Mouse (Mus musculus) T-cell, adult 2 months (primary cell): ENCODE results near the gene Spg7.
"Not testable (repeated sequence)": the region's sequence is repeated elsewhere in the genome, so short reads cannot be mapped to it uniquely, and the experiment has no call there.

ENCODE experiments used
- DNase-seq: peaks from one replicate; pipeline ENCODE4 v3.0.0; 2022; ENCODE audit warnings: low spot score

Spg7 gene

GRCm38 (mm10) chr8:123041008-123041773, 21.6 kb upstream of the Spg7 start:
- peak; percentile 86 for DNase-seq

GRCm38 (mm10) chr8:123041774-123042105, 21.0 kb upstream of the Spg7 start:
- DNase-seq, result no peak

GRCm38 (mm10) chr8:123042158-123042973, 20.4 kb upstream of the Spg7 start, which contains the start of gene Ankrd11:
TSS of gene Ankrd11 (minus strand) at chr8:123042277.
- peak; percentile 100 for DNase-seq

GRCm38 (mm10) chr8:123042974-123043625, 19.6 kb upstream of the Spg7 start:
- DNase-seq, result no peak

- no peak for DNase-seq
These were observed 18.8 kb upstream of the Spg7 start for GRCm38 (mm10) chr8:123043941-123044340.

DNA sequence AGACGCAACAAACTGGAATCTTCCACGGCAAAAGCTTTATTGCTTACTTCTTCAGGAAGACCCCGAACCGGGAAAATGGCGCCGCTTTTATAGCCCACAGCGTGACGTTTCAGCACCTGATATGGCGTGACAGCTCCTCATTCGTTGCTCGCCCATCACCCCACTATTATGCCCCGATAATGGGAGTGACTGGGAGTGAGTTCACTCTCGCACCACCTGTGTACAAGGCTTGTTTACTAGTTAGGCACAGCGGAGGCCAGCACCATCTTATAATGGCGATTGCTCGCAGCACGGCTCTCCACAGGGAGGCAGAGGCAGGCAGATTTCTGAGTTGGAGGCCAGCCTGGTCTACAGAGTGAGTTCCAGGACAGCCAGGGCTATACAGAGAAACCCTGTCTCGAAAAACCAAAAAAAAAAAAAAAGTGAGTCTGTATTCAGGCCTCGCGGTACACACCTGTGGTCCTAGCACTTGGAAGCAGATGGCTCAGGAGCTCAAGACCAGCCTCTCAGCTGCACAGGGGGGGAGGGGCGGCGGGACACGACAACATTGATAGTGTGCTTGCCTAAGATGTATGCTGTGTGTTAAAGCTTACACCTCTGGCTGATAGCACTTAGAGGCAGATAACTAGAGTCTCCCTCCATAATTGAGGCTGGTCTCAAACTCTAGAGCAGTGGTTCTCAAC, 17.9 kb upstream of the Spg7 start:
- DNase-seq, result not testable (repeated sequence)

GRCm38 (mm10) chr8:123046706-123047105, 16.0 kb upstream of the Spg7 start:
- no peak for DNase-seq

- DNase-seq, result no peak
These were observed 14.9 kb upstream of the Spg7 start for GRCm38 (mm10) chr8:123047827-123048226.

DNA sequence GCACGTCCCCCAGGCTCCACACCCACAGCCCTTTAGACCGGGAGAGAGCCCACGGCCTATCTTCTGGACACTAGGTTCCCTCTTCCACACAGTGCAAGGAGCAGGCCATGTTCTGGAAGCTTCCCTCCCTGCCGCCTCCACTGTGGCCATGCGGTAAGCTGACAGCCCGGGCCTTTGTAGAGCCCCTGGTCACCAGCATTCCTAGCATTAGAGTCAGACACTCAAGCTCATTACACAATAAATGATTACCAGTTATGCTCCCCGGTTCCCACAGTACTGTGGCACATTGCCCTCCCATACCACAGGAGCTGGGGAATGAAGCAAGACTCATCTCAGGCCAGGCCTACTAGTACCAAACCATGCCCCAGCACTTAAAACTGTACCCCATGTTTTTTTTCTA, 14.3 kb upstream of the Spg7 start:
- DNase-seq, result no peak

DNA sequence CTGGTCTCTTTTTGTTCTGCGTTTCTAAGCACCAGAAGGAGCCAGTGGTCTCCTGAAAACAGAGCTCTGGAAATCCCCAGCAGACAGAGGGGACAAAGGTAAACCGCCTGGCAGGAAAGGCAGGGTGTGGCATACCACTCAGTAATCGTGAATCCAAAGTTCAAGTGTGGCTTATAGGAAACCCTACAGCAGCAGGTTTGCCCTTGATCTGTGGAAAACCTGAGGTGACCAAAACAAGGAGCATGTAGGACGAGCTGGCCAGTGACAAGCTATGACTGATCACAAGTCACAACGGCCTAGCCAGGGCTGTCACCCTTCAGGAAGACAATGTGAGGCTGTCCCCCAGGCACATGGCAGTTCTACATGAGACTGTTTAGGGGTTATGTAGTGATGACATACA, 11.3 kb upstream of the Spg7 start:
- DNase-seq, result peak; percentile 69

GRCm38 (mm10) chr8:123064072-123064471, 1.3 kb downstream of the Spg7 start:
- DNase-seq, result no peak

DNA sequence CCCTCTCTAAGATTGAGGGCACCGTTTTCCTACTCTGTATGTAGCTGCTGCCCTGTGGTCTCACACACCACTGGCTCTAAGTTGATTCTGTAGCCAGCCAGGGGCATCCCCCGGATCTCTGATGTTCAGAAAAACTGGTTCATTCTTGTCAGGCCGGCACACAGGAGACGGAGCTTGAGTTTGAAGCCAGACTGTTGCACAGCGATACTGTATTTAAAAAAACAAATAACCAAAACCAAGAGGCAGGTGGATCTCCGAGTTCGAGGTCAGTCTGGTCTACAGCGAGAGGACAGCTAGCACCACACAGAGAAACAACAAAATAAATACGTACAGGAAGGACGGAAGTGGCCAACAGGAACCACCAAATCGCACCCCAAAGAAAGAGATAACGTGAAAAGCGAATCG, 2.1 kb downstream of the Spg7 start:
- no peak for DNase-seq

DNA sequence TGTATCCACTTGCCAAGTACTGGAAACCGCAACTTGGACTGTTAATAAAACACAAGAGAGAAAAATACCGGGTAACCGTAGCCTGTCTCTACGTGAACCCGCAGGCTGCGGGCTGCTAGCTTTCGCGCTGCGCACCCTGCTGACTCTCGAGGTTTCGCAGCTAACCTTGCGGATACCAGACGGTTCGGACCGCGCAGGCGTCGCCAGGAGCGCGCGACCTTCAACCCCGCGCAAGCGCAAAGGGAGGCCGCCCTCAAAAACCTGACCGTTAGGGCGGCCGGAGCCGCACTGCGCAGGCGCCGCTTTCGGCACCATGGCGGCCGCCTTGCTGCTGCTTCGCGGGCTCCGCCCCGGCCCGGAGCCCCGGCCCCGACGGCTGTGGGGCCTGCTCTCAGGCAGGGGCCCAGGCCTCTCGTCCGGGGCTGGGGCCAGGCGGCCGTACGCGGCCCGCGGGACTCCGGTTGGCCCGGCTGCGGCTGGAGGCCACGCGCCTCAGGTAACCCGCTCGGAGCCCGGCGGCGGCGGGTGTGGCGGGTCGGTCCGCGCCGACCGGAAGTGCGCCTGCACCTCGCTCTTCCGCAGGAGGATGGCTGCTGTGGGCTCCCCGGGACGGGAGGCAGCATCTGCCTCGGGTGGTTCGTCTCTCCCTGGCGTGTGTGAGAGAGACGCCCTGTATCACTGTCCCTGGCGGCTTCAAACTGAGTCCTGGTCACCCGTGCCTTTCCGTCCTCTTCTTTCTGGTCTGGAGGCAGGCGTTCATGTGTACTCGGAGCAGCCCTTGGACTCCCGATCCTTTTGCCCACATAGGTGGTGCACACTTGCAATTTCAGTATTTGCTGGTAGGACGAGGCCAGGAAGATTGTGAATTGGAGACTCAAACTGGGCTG, 2.7 kb downstream of the Spg7 start:
- peak; percentile 94 for DNase-seq

GRCm38 (mm10) chr8:123066101-123066683, 3.5 kb downstream of the Spg7 start:
- DNase-seq, result no peak

DNA sequence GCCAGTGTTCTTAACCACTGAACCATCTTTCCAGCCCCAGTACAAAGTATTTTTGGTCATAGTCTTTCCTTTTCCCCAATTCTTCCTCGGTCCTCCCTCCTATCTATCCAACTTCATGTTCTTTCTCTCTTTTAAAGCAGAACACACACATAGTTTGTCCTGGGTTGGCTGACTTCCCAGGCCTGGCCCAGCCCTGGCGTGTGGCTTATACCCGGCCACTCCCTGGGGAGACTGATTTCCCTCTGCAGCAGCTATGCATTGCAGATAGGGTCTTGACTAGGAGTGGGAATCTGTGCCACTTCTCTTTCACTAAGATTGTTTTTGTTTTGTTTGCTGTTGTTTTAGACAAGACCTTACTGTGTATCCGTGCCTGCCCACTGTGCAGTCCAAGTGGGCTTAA, 8.4 kb downstream of the Spg7 start:
- no peak for DNase-seq

GRCm38 (mm10) chr8:123077213-123077612, 14.5 kb downstream of the Spg7 start:
- DNase-seq, result no peak

DNA sequence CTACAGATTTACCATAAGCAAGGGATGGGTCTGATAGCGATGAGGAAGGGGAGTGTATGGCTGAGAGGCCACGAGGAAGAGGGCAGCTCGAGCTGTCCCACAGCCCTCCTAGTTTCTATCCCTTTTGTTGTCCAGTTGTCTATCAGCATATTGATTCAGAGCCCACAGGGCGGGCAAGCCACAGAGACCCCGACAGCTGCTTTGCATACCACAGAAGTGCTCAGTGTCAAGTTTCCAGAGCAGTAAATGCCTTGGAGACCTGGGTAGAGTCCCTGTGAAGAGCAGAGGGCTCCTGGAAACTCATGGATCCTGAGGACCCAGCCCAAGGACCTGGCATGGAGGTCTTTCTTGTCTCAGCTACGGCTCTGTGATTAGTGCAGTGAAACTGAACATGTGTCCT, 20.3 kb downstream of the Spg7 start:
- DNase-seq, result no peak

DNA sequence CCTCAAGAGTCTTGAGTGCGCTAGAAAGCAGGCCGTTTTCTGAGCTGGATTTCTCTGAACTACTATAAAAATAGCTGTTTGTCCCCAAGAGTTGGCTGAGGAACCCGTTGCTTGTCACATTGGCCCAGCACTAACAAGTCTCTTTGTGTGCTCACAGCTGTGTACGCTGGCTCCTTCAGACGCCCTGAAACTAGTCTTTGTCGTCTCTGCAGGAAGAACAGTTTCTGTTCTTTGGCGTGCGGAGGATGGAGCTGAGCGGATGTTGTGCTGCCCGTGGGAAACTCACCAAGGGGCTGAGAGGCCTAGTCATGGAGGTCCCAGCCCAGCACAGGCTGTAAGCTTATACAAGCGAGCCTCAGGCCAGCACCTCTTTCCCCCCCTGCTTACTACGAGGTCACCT, 20.9 kb downstream of the Spg7 start:
- no peak for DNase-seq

GRCm38 (mm10) chr8:123087289-123087688, 24.5 kb downstream of the Spg7 start:
- DNase-seq, result no peak

DNA sequence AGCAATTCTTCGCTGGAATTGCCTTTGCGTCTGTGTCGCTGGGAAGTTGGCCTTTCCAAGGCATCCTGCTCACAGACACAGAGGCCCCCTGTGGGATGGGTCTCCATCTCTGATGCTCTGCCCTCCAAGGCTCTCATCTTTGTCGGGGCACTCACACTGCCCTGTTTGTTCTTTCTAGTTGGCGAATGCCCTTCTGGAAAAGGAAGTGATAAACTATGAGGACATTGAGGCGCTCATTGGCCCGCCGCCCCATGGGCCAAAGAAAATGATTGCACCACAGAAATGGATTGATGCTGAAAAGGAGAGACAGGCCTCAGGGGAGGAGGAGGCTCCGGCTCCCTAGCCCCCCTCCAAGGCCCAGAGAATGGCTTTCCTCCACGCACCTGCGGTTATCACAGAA, 34.5 kb downstream of the Spg7 start:
- no peak for DNase-seq
